Mouse (Mus musculus) fibroblast of lung, adult 2 months (primary cell): ENCODE results near the gene Tecta.

Experiments
- DNase-seq: peaks from one replicate; pipeline ENCODE4 v3.0.0-alpha.2; 2011; ENCODE audit warnings: low read depth

Gene Tecta

DNA sequence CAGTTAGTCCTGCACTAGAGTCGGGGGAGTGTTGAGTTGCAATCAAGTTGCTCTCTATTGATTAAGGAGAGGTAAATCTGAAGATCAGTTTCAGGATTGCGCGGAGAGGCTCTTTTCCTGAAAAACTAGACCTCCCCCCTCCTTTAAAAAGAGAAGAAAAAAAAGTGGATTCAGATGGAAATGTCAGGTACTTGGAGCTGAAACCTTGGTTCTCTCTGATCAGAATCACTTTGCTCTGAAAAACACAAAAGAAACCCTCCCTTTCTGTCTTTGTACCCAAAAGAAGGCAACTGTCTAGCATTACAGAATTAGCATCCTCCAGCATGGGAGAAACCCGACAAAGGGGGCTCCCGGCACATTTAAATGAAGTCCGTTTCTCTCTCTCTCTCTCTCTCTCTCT, at the start of gene Tecta:
Gene Tecta, minus strand, starts transcription at position 101 of the 400 bp plus-strand sequence.
- DNase-seq = no peak

DNA sequence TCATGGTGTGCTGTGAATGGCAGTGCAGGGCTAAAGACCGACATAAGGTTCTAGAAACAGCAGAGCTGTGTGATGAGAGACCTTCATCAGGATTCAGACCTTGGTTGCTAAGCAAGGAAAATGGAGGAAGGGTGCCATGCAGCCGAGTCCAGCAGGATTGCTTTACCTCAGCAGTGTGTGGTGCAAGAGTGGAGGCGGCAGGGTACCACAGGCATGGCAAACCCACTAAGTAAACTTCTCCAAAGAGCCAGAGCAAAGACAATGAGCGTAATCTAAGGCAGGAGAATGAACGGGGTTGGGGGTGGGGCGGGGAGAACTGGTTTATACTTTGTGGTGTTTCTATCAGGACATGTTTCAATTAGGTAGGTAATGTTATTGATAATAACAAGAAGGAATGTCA, 49.3 kb upstream of the Tecta start:
- DNase-seq = no peak

DNA sequence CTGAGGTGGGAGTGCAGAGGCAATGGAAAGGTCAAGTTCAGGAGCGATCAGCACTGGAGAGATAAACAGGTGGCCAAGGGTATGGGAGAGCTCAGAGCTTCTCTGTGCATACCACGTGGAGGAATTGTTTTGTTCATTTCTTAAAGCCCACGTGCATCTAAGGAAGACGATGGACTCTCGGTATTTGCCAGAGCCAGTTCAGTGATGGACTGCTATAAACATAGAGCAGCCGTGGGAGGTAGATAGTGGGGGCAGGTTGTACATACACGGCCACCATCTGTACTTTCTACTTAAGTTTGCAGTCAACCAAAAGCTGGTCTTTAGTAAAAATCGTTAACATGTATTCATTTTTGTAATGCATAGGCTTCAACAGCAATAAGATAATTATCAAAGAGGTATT, 42.4 kb upstream of the Tecta start:
- DNase-seq = no peak

DNA sequence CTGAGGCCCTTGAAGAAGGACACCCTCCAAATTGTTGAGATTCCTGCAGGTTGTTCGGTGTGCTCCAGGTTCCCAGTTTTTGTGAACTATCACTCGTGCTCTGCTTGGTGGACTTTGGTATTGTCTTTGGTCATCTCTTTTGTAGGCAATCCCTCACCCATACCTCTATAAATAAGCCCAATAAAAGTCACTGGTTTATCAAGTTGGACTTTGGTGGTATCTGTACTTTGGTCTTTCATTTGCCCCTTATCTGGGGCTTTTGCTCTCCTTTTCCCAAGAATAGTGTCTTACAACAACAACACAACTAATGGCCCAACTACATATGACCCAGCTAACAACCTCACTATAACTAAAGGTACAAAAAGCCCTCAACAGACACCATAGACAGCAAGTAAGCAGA, 41.5 kb upstream of the Tecta start:
- DNase-seq = no peak

DNA sequence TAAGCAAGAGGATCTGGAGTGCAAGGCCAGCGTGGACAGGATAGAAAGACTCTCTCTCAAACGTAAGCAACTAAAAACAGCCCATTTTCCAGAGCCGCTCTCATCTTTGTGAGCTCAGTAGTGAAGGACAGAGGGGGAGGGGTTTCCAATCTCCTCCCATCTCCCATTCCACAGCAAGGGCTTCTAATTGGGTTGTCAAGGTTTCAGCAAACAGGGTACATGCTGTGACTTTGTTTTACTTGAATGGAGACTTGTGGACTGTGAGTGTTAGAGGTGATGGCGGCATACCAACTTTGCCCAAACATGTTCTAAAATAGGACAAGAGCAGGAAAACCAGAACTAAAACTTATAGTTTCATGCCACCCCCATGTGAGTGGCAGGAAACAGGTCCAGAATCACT, 39.7 kb upstream of the Tecta start:
- no peak for DNase-seq

DNA sequence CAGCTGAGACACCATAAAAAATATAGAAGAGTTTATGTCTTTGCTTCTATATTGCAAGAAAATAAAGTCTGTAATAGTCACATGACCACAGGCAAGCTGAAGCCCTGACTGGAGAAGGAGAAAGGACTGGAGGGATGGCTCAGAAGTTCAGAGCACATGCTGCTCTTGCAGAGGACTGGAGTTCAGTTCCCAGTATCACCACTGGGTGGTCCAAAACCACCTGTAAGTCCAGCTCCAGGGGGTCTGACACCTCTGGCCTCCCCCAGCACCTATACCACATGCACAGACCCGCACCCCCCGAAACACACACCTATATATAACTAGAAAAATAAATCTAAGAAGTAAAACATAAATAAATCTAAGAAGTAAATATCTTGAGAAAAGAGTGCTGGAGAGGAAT, 32.4 kb upstream of the Tecta start:
- no peak for DNase-seq

DNA sequence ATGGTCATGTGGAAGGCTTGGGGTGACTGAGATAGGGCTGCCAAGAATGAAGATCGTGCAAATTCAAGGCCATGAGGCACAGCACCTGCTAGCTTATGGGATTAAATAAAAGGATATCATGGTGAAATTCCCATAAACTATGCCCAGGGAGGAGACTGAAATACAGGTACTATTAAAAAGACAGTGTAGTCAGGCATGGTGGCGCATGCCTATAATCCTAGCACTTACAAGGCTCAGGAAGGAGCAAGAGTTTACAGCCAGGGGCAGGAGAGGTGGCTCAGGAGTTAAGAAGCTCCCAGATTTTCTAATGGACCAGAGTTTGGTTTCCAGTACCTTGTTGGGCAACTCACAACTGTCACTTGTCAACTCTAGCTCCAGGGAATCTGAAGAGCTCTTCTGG, 31.9 kb upstream of the Tecta start:
- no peak for DNase-seq

DNA sequence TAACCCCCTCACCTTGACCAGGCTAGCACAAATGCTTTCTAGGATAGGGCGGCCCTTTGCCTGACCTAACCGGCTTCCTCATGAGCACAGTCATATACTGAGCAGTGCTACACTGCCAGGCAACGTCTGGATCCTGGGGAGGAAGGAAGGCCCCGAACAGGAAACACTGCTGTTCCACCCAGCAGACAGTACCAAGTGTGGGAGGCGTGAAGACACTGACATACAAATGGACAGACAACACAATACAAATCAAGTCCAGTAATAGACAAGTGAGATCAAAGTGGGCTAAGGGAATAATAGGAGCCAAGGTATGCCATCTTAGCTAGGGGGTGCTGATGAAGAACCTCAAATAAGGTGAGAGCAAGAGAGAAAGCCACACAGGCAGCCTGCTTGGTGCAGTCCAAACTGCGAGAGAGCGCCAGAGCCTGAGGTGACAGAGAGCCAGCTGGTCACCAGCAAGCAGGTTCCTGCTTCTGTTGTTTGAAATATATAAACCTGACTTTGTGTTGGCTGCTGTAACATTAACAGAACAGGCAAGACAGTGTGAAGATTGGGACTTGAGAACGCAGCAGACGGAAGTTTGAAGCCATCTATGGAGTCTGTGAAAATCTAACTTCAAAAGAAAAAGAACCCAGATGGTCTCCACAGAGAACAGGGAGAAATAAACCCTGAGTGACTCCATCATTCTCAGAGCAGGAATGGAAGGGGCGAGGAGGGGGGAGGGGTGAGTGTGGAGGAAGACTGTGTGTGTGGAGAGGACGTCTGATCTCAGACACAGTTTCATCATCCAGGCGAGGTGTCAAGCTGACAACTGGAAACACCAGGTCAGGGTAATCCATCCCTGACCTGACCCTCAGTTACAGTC, 28.6 kb upstream of the Tecta start:
- DNase-seq = no peak

DNA sequence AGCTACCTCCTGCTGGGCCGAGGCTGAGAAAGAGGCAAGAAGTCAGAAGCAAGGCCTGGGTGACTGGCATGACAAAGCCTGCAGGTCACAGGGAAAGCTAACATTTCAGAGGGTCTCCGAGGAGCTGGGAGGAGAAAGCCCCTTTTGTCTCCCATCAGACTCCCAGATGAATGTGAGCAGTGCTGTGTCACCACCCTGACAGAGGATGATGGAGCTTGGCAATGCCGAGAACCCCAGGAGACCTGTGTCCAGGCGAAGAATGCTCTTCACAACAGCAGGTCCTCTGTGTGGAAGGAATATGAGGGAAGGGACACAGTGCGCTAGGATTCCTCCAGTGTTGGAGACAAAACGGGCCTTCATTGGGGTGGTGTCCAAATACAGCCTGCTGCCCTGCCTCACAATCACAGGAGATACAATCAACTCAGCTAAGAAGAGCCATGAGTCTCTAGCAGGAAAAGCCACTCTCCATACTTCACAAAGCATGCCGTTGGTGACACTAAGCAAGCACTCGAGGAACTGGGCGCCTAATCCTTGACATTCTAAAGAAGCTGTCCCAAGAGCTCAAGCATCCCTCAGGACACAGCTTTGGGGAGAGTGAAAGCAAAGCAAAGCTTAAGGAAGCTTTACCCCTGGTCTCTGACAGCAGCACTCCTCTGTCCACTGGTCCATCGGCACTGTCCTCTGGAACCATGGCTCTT, 27.1 kb upstream of the Tecta start:
- no peak for DNase-seq

DNA sequence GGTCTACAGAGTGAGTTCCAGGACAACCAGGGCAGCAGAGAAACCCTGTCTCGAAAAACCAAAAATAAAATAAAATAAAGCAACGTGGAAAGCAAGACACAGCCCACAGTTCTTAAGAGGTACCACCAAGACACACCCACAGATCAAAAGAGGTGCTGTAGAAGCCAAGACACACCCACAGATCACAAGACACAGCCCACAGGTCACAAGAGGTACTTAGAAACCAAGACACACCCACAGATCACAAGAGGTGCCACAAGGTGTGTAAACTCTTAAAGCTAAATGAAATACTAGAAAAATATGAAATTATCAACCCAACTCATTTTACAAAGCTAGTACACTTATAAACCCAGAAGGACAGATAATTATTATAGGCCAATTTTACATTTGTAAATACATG, 23.9 kb upstream of the Tecta start:
- DNase-seq = no peak

DNA sequence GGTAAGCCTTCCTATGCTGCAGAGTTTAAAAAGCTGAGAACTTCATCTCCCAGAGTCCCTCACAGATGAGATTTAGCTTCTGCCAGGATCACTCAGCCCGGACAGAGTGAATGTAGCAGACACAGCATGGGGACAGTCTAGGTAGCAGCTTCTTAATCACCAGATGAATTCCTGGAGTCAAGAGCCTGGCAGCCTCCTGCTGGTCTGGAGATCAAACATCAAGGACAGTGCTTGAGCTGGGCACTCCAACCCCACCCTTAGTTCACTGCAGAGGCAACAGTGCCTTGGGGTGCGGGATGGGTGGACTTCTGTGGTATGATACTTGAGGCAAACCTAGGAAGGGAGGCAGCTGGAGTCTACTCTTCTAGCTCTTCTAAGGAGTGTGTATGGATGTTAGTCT, 20.0 kb upstream of the Tecta start:
- DNase-seq = no peak

DNA sequence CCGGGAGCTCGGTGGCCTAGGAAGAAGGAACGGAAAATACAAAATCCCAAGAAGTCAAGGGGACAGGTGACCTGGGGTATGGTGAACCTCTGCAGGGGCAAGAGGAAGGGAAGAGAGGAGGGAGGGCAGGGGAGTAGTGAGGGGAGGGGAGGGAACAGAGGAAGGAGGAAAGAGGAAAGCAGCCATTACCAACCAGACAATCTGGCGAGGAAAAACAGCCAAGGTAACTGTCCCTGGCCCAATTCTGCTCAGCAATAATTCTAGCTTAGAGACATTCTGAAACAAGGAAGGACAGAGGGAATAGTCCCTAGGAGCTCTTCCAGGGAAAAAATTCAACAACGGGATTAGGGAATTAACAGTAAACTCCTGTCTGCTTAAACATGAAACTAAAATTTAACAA, 19.1 kb upstream of the Tecta start:
- no peak for DNase-seq

DNA sequence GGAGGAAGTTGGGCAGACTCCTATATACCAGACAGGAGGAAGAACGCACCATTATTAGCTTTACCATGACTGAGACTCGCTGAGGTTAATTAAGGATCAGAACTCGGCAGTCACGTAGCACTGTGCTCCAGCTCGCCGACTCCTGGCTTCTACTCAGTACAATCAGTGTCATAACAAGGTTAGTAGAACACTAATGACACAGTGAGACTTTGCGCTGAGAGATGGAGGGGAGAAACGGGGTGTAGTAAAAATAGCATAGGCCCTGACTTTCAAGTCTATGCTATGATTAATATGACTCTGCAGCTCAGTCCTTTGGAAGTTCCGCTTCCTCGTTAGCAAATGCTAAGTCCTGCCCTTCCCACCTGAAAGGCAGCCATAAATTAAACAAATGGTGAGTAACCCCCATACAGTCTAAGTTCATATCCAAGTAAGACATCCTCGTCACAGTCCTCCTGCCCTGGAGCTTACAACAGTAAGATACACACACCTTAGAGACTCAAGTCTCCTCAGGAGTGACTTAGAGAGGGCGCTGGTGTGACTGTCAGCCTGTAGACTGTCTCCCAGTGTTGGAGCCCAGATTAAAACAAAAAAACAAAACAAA, 17.7 kb upstream of the Tecta start:
- no peak for DNase-seq

DNA sequence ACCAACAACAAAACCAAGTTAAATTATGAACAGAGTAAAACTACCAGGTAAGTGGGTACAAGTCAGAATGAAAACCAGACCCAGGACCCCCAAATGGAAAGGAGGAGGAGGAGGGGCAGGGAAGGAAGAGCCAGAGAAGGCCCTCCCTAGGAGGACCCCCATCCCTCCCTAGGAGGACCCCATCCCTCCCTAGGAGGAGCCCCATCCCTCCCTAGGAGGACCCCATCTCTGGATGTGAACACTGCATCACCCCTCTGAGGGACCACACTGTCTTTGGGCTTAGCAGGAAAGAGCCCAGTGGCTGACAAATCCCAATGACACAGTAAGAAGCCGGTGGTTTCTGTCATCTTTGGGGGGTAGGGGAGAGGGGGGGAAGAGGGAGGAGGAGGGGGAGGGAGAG, 15.5 kb upstream of the Tecta start:
- DNase-seq = no peak

DNA sequence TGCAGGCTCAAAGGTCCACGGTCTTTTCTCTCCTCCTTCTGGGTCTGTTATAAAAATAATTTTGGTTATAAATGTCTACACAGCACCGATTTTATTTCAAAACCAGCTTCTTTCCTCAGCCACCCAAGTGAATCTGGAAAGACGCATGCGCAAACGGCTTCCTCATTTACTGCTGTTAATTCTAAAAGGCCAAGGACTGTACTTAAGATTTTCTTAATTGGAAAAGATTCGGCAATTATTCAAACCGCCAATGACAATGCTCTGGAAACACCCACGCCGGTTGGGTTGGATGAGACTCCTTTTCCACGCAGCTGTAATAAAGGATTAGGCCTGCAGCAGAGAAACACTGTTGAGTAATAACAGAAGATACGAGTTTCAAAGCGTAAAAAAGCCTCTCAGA, 13.6 kb upstream of the Tecta start:
- no peak for DNase-seq

DNA sequence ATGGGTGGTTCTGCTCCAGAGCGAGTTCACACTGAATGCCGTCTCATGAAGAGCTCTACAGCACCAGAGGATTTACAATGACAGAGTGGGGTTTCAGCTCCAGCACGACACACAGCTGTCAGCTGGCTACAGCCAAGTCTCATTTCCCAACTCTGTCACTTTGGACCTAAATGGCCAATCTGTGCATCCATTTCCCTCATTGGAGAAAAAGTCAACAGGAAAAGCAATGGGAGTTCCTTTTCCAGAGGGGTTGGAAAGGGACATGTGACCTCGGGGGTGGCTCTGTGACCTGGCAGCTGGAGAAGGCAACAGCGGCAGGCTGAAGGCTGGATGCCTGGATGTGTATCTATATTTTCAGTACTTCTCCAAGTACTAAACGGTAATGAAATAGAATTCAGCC, 11.6 kb upstream of the Tecta start:
- DNase-seq = no peak

DNA sequence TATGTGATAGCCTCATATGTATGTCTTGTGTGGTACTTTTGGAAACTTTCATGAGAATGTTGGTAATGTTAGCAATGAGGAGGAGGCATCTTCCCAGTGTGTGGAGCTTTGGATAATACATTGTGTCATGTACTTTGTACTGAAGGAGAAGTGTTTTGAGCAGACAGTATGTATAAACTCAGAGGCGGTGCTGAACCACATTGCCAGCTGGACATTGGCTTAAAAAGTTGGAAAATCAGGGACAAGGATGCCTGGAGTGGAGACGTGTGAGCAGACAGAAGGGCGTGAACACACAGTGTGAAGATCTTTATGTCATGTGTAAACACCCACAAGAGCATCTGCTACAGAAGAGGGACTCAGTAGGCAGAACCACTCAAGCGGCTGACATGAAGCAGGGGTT, 6.0 kb upstream of the Tecta start:
- no peak for DNase-seq

DNA sequence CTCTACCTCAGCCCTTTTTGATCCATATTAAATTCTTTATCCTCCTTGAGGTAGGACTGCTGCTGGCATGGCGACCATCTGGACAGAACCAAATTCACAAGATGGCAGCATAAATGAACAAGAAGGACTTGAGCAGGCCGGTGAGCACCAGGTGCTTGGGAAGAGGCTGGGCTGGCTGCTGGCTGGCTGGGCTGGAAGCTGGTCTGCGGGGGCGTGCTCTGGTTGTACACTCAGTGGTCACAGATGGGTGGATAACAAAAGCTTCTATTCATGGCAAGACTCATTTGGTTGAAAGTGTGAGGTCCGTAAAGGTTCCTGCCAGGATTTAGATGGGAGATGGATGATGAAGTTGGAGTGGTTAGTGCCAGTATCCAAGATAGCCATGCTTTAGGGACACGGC, 1.8 kb upstream of the Tecta start:
- no peak for DNase-seq

DNA sequence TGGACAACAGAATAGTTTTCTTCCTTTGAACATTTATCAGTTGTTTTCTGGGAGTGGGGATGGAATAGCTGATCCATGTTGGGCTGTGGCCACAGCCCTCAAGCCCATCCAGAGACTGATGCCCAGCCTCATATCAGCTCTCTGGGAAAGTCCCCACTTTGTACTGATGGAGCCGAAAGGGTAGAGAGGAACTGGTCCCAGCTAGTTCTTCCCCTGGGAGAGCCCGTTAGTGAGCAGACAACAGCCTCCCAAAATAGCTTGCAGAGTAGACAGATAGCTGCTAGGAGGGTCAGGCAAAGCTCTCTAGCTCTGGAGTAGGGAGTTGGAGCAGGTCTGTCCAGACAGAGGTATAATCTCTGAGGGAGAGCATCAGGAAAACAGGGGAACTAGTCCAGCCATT, 3.6 kb downstream of the Tecta start:
- no peak for DNase-seq

DNA sequence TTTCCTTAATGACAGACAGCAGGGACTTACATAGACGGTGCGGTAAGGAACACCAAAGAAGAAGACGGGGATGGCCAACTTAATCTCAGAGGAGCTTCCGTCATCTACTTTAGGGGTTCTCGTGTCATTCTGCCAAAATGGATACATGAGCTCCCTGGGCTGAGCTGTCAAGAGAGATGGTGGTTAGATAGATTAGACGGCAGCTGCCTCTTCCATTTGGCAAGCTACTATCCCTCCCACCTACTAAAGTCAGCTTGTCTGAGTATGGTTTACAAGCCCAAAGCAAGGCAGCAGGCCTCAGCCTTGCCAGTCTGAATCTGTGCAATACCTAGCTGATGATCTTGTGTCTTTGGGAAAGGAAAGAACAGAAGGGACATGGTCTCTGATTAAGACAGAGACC, 4.8 kb downstream of the Tecta start:
- no peak for DNase-seq

DNA sequence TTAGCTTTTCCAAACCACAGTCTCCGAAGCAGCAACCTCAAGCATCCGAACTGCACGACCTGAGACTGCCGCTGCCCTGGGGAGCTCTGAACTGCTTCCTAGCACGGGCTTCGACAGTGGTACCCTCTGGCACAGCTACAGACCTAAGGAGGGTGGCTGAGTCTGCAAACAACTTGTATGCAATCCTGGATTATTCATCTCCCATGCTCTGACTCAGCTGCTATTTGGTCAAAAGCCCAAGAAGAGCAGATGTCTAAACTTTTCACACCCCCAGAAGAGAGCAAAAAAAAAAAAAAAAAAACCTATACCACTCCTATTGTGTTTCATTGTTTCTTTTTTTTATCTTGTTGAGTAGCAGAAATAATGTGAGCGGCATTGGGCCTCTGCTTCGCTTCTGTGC, 5.4 kb downstream of the Tecta start:
- peak; percentile 34 for DNase-seq

DNA sequence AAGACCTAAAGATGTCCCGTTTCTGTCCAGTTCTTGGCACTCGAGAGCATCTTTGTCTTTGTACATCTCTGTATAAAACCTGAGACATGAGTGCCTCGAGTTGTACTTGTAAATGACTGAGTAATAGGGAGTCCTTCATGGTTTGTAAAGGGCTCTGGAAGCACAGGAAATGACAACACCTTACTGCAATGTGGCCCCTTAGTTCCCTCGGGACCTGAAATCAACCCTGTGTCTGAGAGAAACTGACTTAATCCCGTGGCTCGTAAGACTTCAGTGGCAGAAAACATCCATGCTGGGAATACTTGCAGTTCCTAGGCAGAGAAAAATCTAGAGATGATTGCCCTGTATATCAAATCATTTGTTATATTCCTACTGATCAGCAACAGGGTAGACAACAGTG, 6.8 kb downstream of the Tecta start:
- peak; percentile 28 for DNase-seq

DNA sequence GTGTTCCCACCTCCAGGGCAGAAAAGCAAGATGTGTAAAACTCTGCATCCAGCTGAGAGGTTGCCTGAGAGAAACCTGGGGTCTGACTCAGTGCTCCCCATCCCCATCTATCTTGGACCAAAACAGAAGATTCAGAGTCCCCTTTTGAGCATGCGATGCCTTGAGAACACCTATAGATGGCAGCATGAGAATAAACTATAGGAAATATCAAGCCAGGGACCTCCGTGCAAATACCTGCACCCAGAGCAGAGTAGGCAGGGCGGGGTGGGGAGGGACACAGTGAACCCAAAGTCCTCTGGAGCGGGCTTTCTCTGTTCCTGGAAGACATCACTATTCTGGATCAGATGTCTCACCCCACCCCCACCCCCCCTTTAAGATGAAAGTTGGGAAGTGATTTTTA, 11.2 kb downstream of the Tecta start:
- DNase-seq = no peak
